Mouse (Mus musculus) retina, embryonic 14.5 days (tissue): ENCODE measurements around the gene Phc2.

Source experiments
- DNase-seq: peaks from one replicate; pipeline ENCODE4 v3.0.0-alpha.2; 2015; ENCODE audit warnings: low spot score

The Phc2 gene

GRCm38 (mm10) chr4:128692149-128692925, 37.8 kb downstream of the Phc2 start:
- DNase-seq, result no peak

- no peak for DNase-seq
Observed at GRCm38 (mm10) chr4:128693207-128693606, 38.7 kb downstream of the Phc2 start.

- DNase-seq, result no peak
Observed at GRCm38 (mm10) chr4:128694315-128694714, 39.8 kb downstream of the Phc2 start.

- no peak for DNase-seq
Observed at GRCm38 (mm10) chr4:128695149-128695548, 40.6 kb downstream of the Phc2 start.

- no peak for DNase-seq
Observed at GRCm38 (mm10) chr4:128698011-128698861, 43.7 kb downstream of the Phc2 start.

- DNase-seq, result no peak
Observed at GRCm38 (mm10) chr4:128699916-128700315, 45.4 kb downstream of the Phc2 start.

GRCm38 (mm10) chr4:128700543-128700942, 46.0 kb downstream of the Phc2 start:
- peak; percentile 63 for DNase-seq

GRCm38 (mm10) chr4:128705138-128705720, 50.7 kb downstream of the Phc2 start:
- DNase-seq, result no peak

GRCm38 (mm10) chr4:128706626-128707025, 52.1 kb downstream of the Phc2 start:
- DNase-seq, result peak; percentile 75

- no peak for DNase-seq
Observed at GRCm38 (mm10) chr4:128707384-128707783, 52.9 kb downstream of the Phc2 start.

GRCm38 (mm10) chr4:128709061-128709780, 54.7 kb downstream of the Phc2 start:
- DNase-seq, result no peak

- DNase-seq, result no peak
Observed at GRCm38 (mm10) chr4:128709781-128710166, 55.3 kb downstream of the Phc2 start.

GRCm38 (mm10) chr4:128710286-128710685, 55.8 kb downstream of the Phc2 start:
- no peak for DNase-seq

GRCm38 (mm10) chr4:128710800-128711199, 56.3 kb downstream of the Phc2 start:
- no peak for DNase-seq

- peak; percentile 98 for DNase-seq
Observed at GRCm38 (mm10) chr4:128711455-128712135, 57.1 kb downstream of the Phc2 start.

GRCm38 (mm10) chr4:128712136-128712655, 57.7 kb downstream of the Phc2 start:
- DNase-seq, result no peak

- DNase-seq, result no peak
Observed at GRCm38 (mm10) chr4:128712941-128713340, 58.4 kb downstream of the Phc2 start.

GRCm38 (mm10) chr4:128715241-128716204, 61.0 kb downstream of the Phc2 start:
- DNase-seq, result peak; percentile 90

GRCm38 (mm10) chr4:128716279-128716678, 61.8 kb downstream of the Phc2 start:
- DNase-seq, result no peak

- no peak for DNase-seq
Observed at GRCm38 (mm10) chr4:128716731-128717130, 62.2 kb downstream of the Phc2 start.
